Mouse (Mus musculus): ENCODE measurements around the gene Hist1h1a. TPM values are rescaled to one million over a fixed set of nuclear protein-coding genes. Genes with fewer than 3 reads are reported as not detected.
"Not testable (repeated sequence)": the region's sequence is repeated elsewhere in the genome, so short reads cannot be mapped to it uniquely, and the experiment has no call there.

The Hist1h1a gene
- polyA plus RNA-seq, 1 experiment from 2014 or later = 2.3 TPM

DNA sequence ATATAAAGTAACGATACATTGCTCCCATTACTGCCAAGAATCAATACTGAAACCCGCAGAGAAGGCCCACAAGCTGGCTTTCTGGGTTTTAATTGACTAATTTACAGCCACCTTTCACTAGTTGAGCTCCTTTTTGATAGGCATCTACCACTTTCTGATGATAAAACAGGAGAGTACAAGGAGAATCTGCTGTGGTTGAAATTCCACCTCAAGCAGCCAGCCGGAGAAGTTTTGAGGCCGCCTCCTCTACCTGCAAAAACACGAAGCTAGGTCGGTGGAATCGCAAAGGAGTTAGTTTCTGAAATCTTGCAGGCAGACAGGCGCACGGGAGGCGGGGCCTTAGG is 252 bp upstream of the Hist1h1a start:
- H3K4me2 ChIP-seq (replicated peaks) = peak overlapping the region; percentile 73
- peaks cover 28% of the 10 kb centered on the region for H3K4me1 ChIP-seq
- 0% methylated on average over 10 of the region's 10 CpGs for WGBS
- H3K27me3 ChIP-seq = no peaks in the 10 kb centered on the region
- peak overlapping the region; percentile 58 for H3K4me3 ChIP-seq
- no peaks in the 10 kb centered on the region for H3K9me3 ChIP-seq
- ATAC-seq (ENCODE audit: low FRiP score, low read depth) = no peak
- H3K36me3 ChIP-seq = no peaks in the 10 kb centered on the region
- H3K9ac ChIP-seq (replicated peaks) = peak overlapping the region; percentile 25; the same call in 1 of the 2 replicates
- peak overlapping the region; percentile 90 for H3K27ac ChIP-seq (replicated peaks)

GRCm38 (mm10) chr13:23764324-23765171 is 1.1 kb downstream of the Hist1h1a start:
- Histone ChIP-seq H3K9me3 (no peaks in the 10 kb centered on the region), H3K4me2 (replicated peaks) (peak overlapping the region; percentile 73), H3K27me3 (no peaks in the 10 kb centered on the region), H3K27ac (replicated peaks) (peak overlapping the region; percentile 90), H3K9ac (replicated peaks) (peak overlapping the region; percentile 71), H3K36me3 (no peaks in the 10 kb centered on the region), H3K4me1 (peaks cover 28% of the 10 kb centered on the region), H3K4me3 (peak overlapping the region; percentile 58)
- ATAC-seq (ENCODE audit: low FRiP score, low read depth) = no peak
- 31% methylated on average over 12 of the region's 12 CpGs for WGBS

DNA sequence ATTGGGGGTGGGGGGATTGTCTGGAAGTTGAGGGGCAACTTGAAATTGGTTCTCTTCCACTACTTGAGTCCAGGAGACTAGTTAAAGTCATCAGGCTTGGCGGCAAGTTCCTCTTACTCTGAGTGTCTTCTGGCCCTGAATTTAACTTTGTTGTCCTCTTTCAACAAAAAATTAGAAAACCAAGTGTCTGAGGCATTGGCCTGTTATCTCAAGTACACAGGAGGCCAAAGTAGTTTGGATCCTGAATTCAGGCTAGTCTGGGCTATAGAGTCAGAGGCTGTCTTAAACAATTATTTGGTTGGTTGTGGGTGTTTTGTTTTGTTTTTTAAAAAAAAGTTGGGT is 1.7 kb downstream of the Hist1h1a start:
- ATAC-seq (ENCODE audit: low FRiP score, low read depth) = no peak
- no peak overlapping the region for H3K4me2 ChIP-seq (replicated peaks)
- no peak overlapping the region for H3K4me3 ChIP-seq
- peaks cover 24% of the 10 kb centered on the region for H3K4me1 ChIP-seq
- H3K27ac ChIP-seq (replicated peaks) = no peak overlapping the region
- no peaks in the 10 kb centered on the region for H3K27me3 ChIP-seq
- H3K9ac ChIP-seq (replicated peaks) = no peak overlapping the region
- no peaks in the 10 kb centered on the region for H3K36me3 ChIP-seq
- H3K9me3 ChIP-seq = no peaks in the 10 kb centered on the region
- 63% methylated on average over 1 of the region's 1 CpGs for WGBS

DNA sequence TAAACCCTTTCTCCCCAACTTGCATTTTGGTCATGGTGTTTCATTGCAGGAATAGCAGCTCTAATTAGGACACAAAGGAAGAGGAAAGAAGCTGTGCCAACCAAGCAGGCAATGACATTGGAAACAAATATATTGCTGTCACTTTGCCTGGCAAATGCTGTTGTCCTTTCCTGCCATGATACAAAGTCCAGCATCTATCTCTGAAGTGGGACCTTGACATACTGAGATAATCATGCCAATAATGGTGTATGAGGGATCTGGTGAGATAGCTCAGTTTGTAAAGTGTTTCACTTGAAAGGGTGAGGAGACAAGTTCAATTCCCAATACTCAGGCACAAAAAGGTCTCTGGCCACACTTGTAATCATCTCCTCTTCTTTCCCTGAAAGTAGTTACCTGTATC is 3.3 kb downstream of the Hist1h1a start:
- ATAC-seq (ENCODE audit: low FRiP score, low read depth) = no peak
- H3K27ac ChIP-seq (replicated peaks) = no peak overlapping the region
- no peak overlapping the region for H3K4me3 ChIP-seq
- no peaks in the 10 kb centered on the region for H3K27me3 ChIP-seq
- H3K9ac ChIP-seq (replicated peaks) = no peak overlapping the region
- no peak overlapping the region for H3K4me2 ChIP-seq (replicated peaks)
- no peaks in the 10 kb centered on the region for H3K36me3 ChIP-seq
- H3K4me1 ChIP-seq = peaks cover 15% of the 10 kb centered on the region
- H3K9me3 ChIP-seq = no peaks in the 10 kb centered on the region

DNA sequence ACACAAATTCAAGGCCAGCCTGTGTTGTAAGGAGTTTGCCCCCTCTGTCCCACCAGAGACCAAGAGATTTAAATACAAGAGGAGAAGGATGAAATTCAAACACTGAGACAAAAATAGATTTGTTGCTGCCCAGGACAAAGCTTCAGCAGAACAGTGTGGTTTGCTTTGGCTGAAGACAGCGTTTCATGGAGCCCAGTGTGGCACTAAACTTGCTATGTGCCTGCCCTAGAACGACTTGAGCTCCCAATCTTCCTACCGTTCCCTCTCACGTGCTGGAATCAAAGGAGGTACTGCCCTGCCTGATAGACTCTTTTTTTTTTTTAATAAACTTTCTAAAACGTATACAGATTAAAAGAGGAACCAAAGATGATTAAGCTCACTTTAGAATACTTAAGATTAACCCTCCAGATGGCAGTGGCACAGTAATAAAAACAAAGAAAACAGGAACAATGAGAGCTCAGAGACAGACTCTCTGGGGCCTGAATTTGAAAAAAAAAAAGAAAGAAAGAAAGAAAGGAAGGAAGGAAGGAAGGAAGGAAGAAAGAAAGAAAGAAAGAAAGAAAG is 5.5 kb downstream of the Hist1h1a start:
- no peak overlapping the region for H3K4me2 ChIP-seq (replicated peaks)

DNA sequence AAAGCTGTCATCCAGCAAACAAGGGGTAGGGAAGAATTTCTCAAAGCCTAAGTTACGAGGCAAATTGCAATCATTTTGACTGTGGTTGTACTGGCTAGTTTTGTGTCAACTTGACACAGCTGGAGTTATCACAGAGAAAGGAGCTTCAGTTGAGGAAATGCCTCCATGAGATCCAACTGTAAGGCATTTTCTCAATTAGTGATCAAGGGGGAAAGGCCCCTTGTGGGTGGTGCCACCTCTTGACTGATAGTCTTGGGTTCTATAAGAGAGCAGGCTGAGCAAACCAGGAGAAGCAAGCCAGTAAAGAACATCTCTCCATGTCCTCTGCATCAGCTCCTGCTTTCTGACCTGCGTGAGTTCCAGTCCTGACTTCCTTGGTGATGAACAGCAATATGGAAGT is 6.1 kb downstream of the Hist1h1a start, which contains the start of gene Trim38:
Trim38 (plus strand) TSS at position 301 of the 400 bp plus-strand sequence.
- H3K36me3 ChIP-seq; H3K27ac ChIP-seq (replicated peaks); H3K4me1 ChIP-seq; ATAC-seq (ENCODE audit: low FRiP score, low read depth); H3K4me3 ChIP-seq; H3K9me3 ChIP-seq; H3K4me2 ChIP-seq (replicated peaks); H3K9ac ChIP-seq (replicated peaks); H3K27me3 ChIP-seq: not testable (repeated sequence)
- 86% methylated on average over 2 of the region's 2 CpGs for WGBS

More for the DNA sequence above, 5.5 kb downstream of the Hist1h1a start:
- no peaks in the 10 kb centered on the region for H3K27me3 ChIP-seq
- no peaks in the 10 kb centered on the region for H3K36me3 ChIP-seq
- no peak overlapping the region for H3K9ac ChIP-seq (replicated peaks)
- H3K4me3 ChIP-seq = no peak overlapping the region
- no peak overlapping the region for H3K27ac ChIP-seq (replicated peaks)
- 31% methylated on average over 5 of the region's 5 CpGs for WGBS
- no peaks in the 10 kb centered on the region for H3K9me3 ChIP-seq
- no peak for ATAC-seq (ENCODE audit: low FRiP score, low read depth)
- H3K4me1 ChIP-seq = peaks cover 12% of the 10 kb centered on the region

DNA sequence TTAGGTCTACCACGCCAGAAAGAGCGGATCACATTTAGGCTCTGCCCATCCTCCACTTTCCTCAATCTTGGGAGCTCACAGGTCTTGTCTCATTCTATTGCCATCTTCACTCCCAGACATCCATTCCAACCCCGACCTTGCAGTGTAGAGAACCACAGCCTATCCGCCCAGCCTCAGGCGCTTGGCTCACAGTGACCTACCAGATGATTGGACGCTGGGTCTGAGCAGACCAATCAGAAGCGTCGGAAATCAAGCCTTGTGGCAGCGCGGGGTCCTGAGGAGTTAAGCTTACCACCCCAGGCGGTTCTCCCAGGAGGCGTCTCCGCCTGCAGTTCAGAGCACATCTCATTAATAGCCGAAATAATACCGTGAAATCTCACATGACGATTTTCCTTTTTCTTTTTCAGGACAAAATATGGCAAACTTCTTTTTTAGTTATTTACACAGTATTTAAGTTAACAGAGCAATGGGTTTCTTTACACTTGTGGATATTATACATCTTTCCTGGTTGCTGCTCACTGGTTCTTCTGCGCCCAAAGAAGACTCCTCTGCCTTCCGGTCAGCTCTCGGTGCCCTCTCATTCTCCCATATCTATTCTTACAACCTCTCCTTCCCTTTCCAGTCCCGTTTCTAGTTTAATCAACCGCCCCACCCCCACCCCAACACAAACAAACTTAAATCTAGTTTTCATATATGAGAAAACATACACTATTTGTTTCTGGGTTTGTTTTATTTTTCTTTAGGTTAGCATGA is 9.3 kb downstream of the Hist1h1a start:
- peak; percentile 96 for ATAC-seq (ENCODE audit: low FRiP score, low read depth)
- WGBS = 20% methylated on average over 21 of the region's 21 CpGs
- no peaks in the 10 kb centered on the region for H3K27me3 ChIP-seq
- H3K27ac ChIP-seq (replicated peaks) = no peak overlapping the region
- no peak overlapping the region for H3K9ac ChIP-seq (replicated peaks)
- peaks cover 4% of the 10 kb centered on the region for H3K4me1 ChIP-seq
- H3K36me3 ChIP-seq = no peaks in the 10 kb centered on the region
- H3K9me3 ChIP-seq = no peaks in the 10 kb centered on the region
- no peak overlapping the region for H3K4me3 ChIP-seq
- peak overlapping the region; percentile 40 for H3K4me2 ChIP-seq (replicated peaks)

DNA sequence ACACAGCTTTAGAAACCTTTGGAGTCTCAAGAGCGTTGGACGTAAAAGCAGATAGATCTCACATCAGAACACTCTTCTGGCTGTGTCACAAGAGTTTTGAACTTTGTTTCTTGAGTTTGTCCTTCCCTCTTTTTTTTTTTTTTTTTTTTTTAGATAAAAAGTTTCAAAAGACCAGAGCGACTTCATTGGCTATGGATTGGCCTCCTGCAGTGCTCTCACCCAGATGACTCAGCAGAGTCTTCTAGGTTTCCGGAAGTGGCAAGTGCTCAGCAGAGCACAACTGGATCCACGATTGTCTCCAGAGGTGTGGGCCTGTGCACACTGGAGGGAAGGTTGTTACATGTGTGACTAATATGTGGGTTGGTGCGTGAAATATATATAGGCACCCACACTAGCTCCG is 14.9 kb downstream of the Hist1h1a start:
- 94% methylated on average over 7 of the region's 7 CpGs for WGBS
- no peaks in the 10 kb centered on the region for H3K9me3 ChIP-seq
- no peak overlapping the region for H3K9ac ChIP-seq (replicated peaks)
- no peak overlapping the region for H3K4me3 ChIP-seq
- no peaks in the 10 kb centered on the region for H3K36me3 ChIP-seq
- H3K4me1 ChIP-seq = no peaks in the 10 kb centered on the region
- H3K27me3 ChIP-seq = no peaks in the 10 kb centered on the region
- H3K4me2 ChIP-seq (replicated peaks) = no peak overlapping the region
- no peak overlapping the region for H3K27ac ChIP-seq (replicated peaks)
- ATAC-seq (ENCODE audit: low FRiP score, low read depth) = no peak

DNA sequence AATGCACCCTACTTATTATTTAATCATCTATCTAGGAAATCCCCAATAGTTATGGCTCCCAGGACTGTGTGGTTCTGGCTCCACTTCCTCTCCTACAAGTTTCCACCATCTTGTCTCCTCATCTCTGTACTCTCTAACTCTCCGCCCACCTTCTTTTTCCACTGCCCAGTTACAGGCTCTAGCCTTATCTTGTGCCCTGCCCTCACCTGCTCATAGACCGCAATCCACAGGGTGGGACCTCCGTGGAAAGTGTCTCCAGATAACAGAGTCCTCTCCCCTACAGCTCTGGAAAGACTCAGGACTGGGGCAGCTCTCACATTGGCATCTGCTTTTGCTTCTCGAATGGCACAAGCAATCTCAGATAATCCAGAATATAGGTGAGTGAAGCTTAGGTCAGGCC is 15.6 kb downstream of the Hist1h1a start:
- no peak overlapping the region for H3K27ac ChIP-seq (replicated peaks)
- no peak overlapping the region for H3K4me2 ChIP-seq (replicated peaks)
- H3K27me3 ChIP-seq = no peaks in the 10 kb centered on the region
- H3K9me3 ChIP-seq = no peaks in the 10 kb centered on the region
- no peaks in the 10 kb centered on the region for H3K36me3 ChIP-seq
- no peaks in the 10 kb centered on the region for H3K4me1 ChIP-seq
- WGBS = 87% methylated on average over 4 of the region's 4 CpGs
- no peak for ATAC-seq (ENCODE audit: low FRiP score, low read depth)
- H3K9ac ChIP-seq (replicated peaks) = no peak overlapping the region
- H3K4me3 ChIP-seq = no peak overlapping the region

GRCm38 (mm10) chr13:23792520-23792919 is 29.1 kb downstream of the Hist1h1a start:
- ATAC-seq (ENCODE audit: low FRiP score, low read depth) = no peak
- 45% methylated on average over 2 of the region's 2 CpGs for WGBS

DNA sequence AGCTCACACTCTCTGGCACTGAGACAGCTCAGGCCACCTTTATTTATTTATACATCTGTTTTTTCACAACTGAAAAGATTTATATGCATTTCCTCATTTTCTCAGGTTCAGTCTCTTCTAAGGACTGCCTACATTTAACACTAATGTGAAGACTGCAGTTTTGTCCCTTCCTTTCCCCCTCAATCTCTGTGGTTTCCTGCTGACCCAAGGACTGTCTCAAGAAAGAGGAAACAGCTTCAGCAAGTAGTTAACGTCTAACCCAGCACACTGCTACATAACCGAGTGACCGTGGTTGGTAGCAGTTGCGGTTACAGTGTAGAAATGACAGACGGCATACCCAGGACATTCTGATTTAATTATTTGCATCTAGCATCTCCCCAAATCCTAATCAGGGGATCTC is 35.9 kb downstream of the Hist1h1a start:
- Histone ChIP-seq H3K27me3 (no peaks in the 10 kb centered on the region), H3K9ac (replicated peaks) (no peak overlapping the region), H3K4me2 (replicated peaks) (no peak overlapping the region), H3K9me3 (no peaks in the 10 kb centered on the region), H3K27ac (replicated peaks) (no peak overlapping the region), H3K4me3 (no peak overlapping the region), H3K36me3 (no peaks in the 10 kb centered on the region), H3K4me1 (no peaks in the 10 kb centered on the region)
- ATAC-seq (ENCODE audit: low FRiP score, low read depth) = no peak
- WGBS = 80% methylated on average over 5 of the region's 5 CpGs

More at GRCm38 (mm10) chr13:23792520-23792919, 29.1 kb downstream of the Hist1h1a start:
- H3K36me3 ChIP-seq = no peaks in the 10 kb centered on the region
- no peaks in the 10 kb centered on the region for H3K9me3 ChIP-seq
- H3K4me3 ChIP-seq = no peak overlapping the region
- no peak overlapping the region for H3K4me2 ChIP-seq (replicated peaks)
- no peaks in the 10 kb centered on the region for H3K4me1 ChIP-seq
- no peak overlapping the region for H3K9ac ChIP-seq (replicated peaks)
- no peak overlapping the region for H3K27ac ChIP-seq (replicated peaks)
- no peaks in the 10 kb centered on the region for H3K27me3 ChIP-seq

DNA sequence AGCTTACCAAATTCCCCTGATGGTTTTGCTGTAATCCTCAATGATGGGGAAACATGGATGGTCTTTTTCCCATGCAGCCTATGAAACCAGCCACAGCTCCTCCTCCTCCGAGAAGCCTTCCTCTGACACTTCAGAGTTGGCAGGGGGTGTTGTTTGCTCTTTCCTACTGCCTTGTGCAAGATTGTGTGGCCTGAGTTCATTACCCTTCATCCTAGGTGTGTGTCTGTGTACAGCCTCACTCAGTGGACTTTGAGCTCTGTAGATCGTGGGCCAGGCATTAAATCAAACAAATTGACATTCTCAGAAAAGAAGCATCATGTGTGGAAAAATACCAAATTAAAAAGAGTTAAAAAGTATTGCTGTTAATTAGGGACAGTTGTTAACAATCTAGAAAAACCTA is 41.1 kb downstream of the Hist1h1a start:
- H3K4me3 ChIP-seq = no peak overlapping the region
- ATAC-seq (ENCODE audit: low FRiP score, low read depth) = no peak
- WGBS = 86% methylated on average over 2 of the region's 2 CpGs
- no peak overlapping the region for H3K27ac ChIP-seq (replicated peaks)
- H3K9ac ChIP-seq (replicated peaks) = no peak overlapping the region
- H3K9me3 ChIP-seq = no peaks in the 10 kb centered on the region
- H3K36me3 ChIP-seq = no peaks in the 10 kb centered on the region
- no peaks in the 10 kb centered on the region for H3K4me1 ChIP-seq
- H3K27me3 ChIP-seq = no peaks in the 10 kb centered on the region
- no peak overlapping the region for H3K4me2 ChIP-seq (replicated peaks)

All from midbrain, embryonic 12.5 days (tissue).